Mouse (Mus musculus): Measurements from ENCODE around the gene Tbp.
"Not testable (repeated sequence)": the region's sequence is repeated elsewhere in the genome, so short reads cannot be mapped to it uniquely, and the experiment has no call there.

The Tbp gene

GRCm38 (mm10) chr17:15536457-15536904 is 36.8 kb downstream of the Tbp start:
- no peak for DNase-seq (ENCODE audit: low spot score in 2 of 2)

- no peak for DNase-seq (ENCODE audit: low spot score in 2 of 2)
Observed at GRCm38 (mm10) chr17:15540309-15540708, 40.6 kb downstream of the Tbp start.

- DNase-seq (ENCODE audit: low spot score in 2 of 2) = not testable (repeated sequence)
Observed at GRCm38 (mm10) chr17:15543868-15544267, 44.2 kb downstream of the Tbp start.

GRCm38 (mm10) chr17:15546440-15546839 is 46.8 kb downstream of the Tbp start:
- DNase-seq (ENCODE audit: low spot score in 2 of 2) = peak in 1 of 2 experiments; percentile 14

GRCm38 (mm10) chr17:15549713-15550112 is 50.0 kb downstream of the Tbp start:
- DNase-seq (ENCODE audit: low spot score in 2 of 2) = no peak

GRCm38 (mm10) chr17:15559946-15560345 is 60.3 kb downstream of the Tbp start:
- no peak for DNase-seq (ENCODE audit: low spot score in 2 of 2)

GRCm38 (mm10) chr17:15564014-15564927 is 64.6 kb downstream of the Tbp start, which contains the start of gene Prdm9:
TSS of gene Prdm9 (minus strand) at chr17:15564354.
- DNase-seq (ENCODE audit: low spot score in 2 of 2) = peak; percentile 99

- DNase-seq (ENCODE audit: low spot score in 2 of 2) = no peak
Observed at GRCm38 (mm10) chr17:15564928-15565300, 65.2 kb downstream of the Tbp start.

GRCm38 (mm10) chr17:15566908-15567307 is 67.2 kb downstream of the Tbp start:
- DNase-seq (ENCODE audit: low spot score in 2 of 2) = no peak

GRCm38 (mm10) chr17:15575056-15575455 is 75.4 kb downstream of the Tbp start:
- no peak for DNase-seq (ENCODE audit: low spot score in 2 of 2)

GRCm38 (mm10) chr17:15577291-15577694 is 77.6 kb downstream of the Tbp start:
- peak; percentile 18 to 26 for DNase-seq (ENCODE audit: low spot score in 2 of 2)
